In genomic region chr2:72021845-72022244, GRCm38 (mm10) we compare ENCODE assay signal across 10 mouse cellular contexts. TPM values are rescaled to one million over a fixed set of nuclear protein-coding genes. Genes with fewer than 3 reads are reported as not detected.
A peak's percentile ranks its signal among the peaks of the same experiment; 100 is the strongest.
DNase-seq lines count a peak whose midpoint lies in the region; ATAC-seq lines count a peak whose summit lies in the region.
"Had no signal": no experiment of that assay in that cellular context is flagged by ENCODE, and none has a peak within 500 bp of the region (broad histone marks: within the 10 kb centered on the region; RNA-seq: fewer than 3 reads in every experiment).

No protein-coding gene starts in this region.

- WGBS in embryonic facial prominence, embryonic 14.5 days = 71% methylated on average over 3 of the region's 3 CpGs
- WGBS in embryonic facial prominence, embryonic 10.5 days = 75% methylated on average over 3 of the region's 3 CpGs

- H3K9me3 ChIP-seq in embryonic facial prominence, embryonic 14.5 days (ENCODE audit: control insufficient read depth, low read length) = no peaks in the 10 kb centered on the region
- H3K9me3 ChIP-seq in embryonic facial prominence, embryonic 10.5 days = no peaks in the 10 kb centered on the region
- H3K9me3 ChIP-seq: heart, embryonic 13.5 days; liver, embryonic 13.5 days had no signal

- H3K4me3 ChIP-seq in embryonic facial prominence, embryonic 14.5 days (ENCODE audit: low read depth, low read length) = no peak overlapping the region
- H3K4me3 ChIP-seq in embryonic facial prominence, embryonic 10.5 days = no peak overlapping the region
- H3K4me3 ChIP-seq: heart, embryonic 13.5 days; liver, embryonic 13.5 days had no signal

- no peak overlapping the region for H3K27ac ChIP-seq in embryonic facial prominence, embryonic 14.5 days (replicated peaks; ENCODE audit: low read depth, low read length)
- no peak overlapping the region for H3K27ac ChIP-seq in embryonic facial prominence, embryonic 10.5 days (replicated peaks)
- H3K27ac ChIP-seq: heart, embryonic 13.5 days; liver, embryonic 13.5 days had no signal

- no peaks in the 10 kb centered on the region for H3K27me3 ChIP-seq in embryonic facial prominence, embryonic 14.5 days (replicated peaks; ENCODE audit: control insufficient read depth, insufficient read depth, low read length)
- H3K27me3 ChIP-seq in embryonic facial prominence, embryonic 10.5 days (replicated peaks; ENCODE audit: low read depth, poor library complexity, severe bottlenecking) = no peaks in the 10 kb centered on the region
- H3K27me3 ChIP-seq: heart, embryonic 13.5 days; liver, embryonic 13.5 days had no signal

- H3K4me2 ChIP-seq in embryonic facial prominence, embryonic 14.5 days (ENCODE audit: low read depth, low read length) = no peak overlapping the region
- H3K4me2 ChIP-seq: heart, embryonic 13.5 days; liver, embryonic 13.5 days had no signal

- H3K36me3 ChIP-seq in embryonic facial prominence, embryonic 14.5 days (ENCODE audit: control insufficient read depth, insufficient read depth, low read length) = no peaks in the 10 kb centered on the region
- H3K36me3 ChIP-seq in embryonic facial prominence, embryonic 10.5 days (replicated peaks) = no peaks in the 10 kb centered on the region
- H3K36me3 ChIP-seq: heart, embryonic 13.5 days; liver, embryonic 13.5 days had no signal

- H3K4me1 ChIP-seq in embryonic facial prominence, embryonic 14.5 days (ENCODE audit: control insufficient read depth, insufficient read depth, low read length) = no peaks in the 10 kb centered on the region
- H3K4me1 ChIP-seq in embryonic facial prominence, embryonic 10.5 days = no peaks in the 10 kb centered on the region
- H3K4me1 ChIP-seq: heart, embryonic 13.5 days; liver, embryonic 13.5 days had no signal

- no peak overlapping the region for H3K9ac ChIP-seq in embryonic facial prominence, embryonic 14.5 days (ENCODE audit: low read depth, low read length)
- H3K9ac ChIP-seq: heart, embryonic 13.5 days; liver, embryonic 13.5 days had no signal

- no peak for ATAC-seq in embryonic facial prominence, embryonic 14.5 days (ENCODE audit: low read depth)

- DNase-seq in embryonic facial prominence, embryonic 14.5 days (ENCODE audit: low spot score) = peak; percentile 17
- DNase-seq in embryonic facial prominence, embryonic 10.5 days (ENCODE audit: low spot score) = no peak
- DNase-seq in kidney, postnatal 10 days = peak; percentile 34
- no peak for DNase-seq in kidney, adult 9 months
- DNase-seq in adipocyte (ENCODE audit: low spot score) = peak; percentile 26
- peak; percentile 19 for DNase-seq in fibroblast of lung, adult 2 months (ENCODE audit: low read depth)
- DNase-seq in thymus, postnatal 4 days = no peak
- no peak for DNase-seq in spleen, adult 12 weeks (ENCODE audit: low spot score)
- DNase-seq: liver, embryonic 13.5 days had no signal

RNA-seq across cellular contexts. Expression of gene Rapgef4, which starts 40.8 kb away (rescaled TPM):
- 2.6 and 2.9 TPM in 2 replicates for polyA plus RNA-seq in embryonic facial prominence, embryonic 14.5 days (2014; fragmentation: Nextera tagmentation; extraction: Ambion mirVana)
- polyA plus RNA-seq in embryonic facial prominence, embryonic 10.5 days (2016; fragmentation: Nextera tagmentation; extraction: Ambion mirVana) = 2.9 and 3.5 TPM in 2 replicates

Comparison
In these comparisons a context has a peak if more than half of its experiments do, and no peak if none do; other contexts are left out.
1. DNase-seq: peak in embryonic facial prominence, embryonic 14.5 days (single experiment), kidney, postnatal 10 days (single experiment), adipocyte (single experiment) and fibroblast of lung, adult 2 months (single experiment); none in embryonic facial prominence, embryonic 10.5 days (single experiment), kidney, adult 9 months (single experiment), thymus, postnatal 4 days (single experiment) and spleen, adult 12 weeks (single experiment).